In genomic region chr4:83328026-83328945, GRCm38 (mm10) we compare ENCODE assay signal across 11 mouse cellular contexts. TPM values are rescaled to one million over a fixed set of nuclear protein-coding genes. Genes with fewer than 3 reads are reported as not detected.
DNase-seq lines count a peak whose midpoint lies in the region; ATAC-seq lines count a peak whose summit lies in the region.
"Had no signal": no experiment of that assay in that cellular context is flagged by ENCODE, and none has a peak within 500 bp of the region (broad histone marks: within the 10 kb centered on the region; RNA-seq: fewer than 3 reads in every experiment).

No protein-coding gene starts in this region.

- no peaks in the 10 kb centered on the region for H3K9me3 ChIP-seq in forebrain, embryonic 11.5 days (ENCODE audit: control insufficient read depth, low read length)
- no peaks in the 10 kb centered on the region for H3K9me3 ChIP-seq in midbrain, embryonic 10.5 days (replicated peaks)
- H3K9me3 ChIP-seq: embryonic facial prominence, embryonic 12.5 days; heart, embryonic 13.5 days; liver, embryonic 13.5 days had no signal

- no peak overlapping the region for H3K9ac ChIP-seq in forebrain, embryonic 11.5 days (ENCODE audit: low read length)
- H3K9ac ChIP-seq: embryonic facial prominence, embryonic 12.5 days; heart, embryonic 13.5 days; liver, embryonic 13.5 days had no signal

- no peak overlapping the region for H3K4me3 ChIP-seq in forebrain, embryonic 11.5 days (ENCODE audit: low read depth, low read length)
- no peak overlapping the region for H3K4me3 ChIP-seq in midbrain, embryonic 10.5 days
- H3K4me3 ChIP-seq: embryonic facial prominence, embryonic 12.5 days; heart, embryonic 13.5 days; liver, embryonic 13.5 days had no signal

- no peaks in the 10 kb centered on the region for H3K36me3 ChIP-seq in forebrain, embryonic 11.5 days (ENCODE audit: control insufficient read depth, insufficient read depth, low read length)
- H3K36me3 ChIP-seq in midbrain, embryonic 10.5 days, result no peaks in the 10 kb centered on the region
- H3K36me3 ChIP-seq: embryonic facial prominence, embryonic 12.5 days; heart, embryonic 13.5 days; liver, embryonic 13.5 days had no signal

- 49% methylated on average over 9 of the region's 9 CpGs for WGBS in forebrain, embryonic 11.5 days
- WGBS in midbrain, embryonic 10.5 days, result 56% methylated on average over 9 of the region's 9 CpGs

- no peak overlapping the region for H3K27ac ChIP-seq in forebrain, embryonic 11.5 days (ENCODE audit: low read depth, low read length)
- no peak overlapping the region for H3K27ac ChIP-seq in midbrain, embryonic 10.5 days (replicated peaks)
- H3K27ac ChIP-seq: embryonic facial prominence, embryonic 12.5 days; heart, embryonic 13.5 days; liver, embryonic 13.5 days had no signal

- no peak overlapping the region for H3K4me2 ChIP-seq in forebrain, embryonic 11.5 days (ENCODE audit: low read depth, low read length, severe bottlenecking)
- H3K4me2 ChIP-seq: embryonic facial prominence, embryonic 12.5 days; heart, embryonic 13.5 days; liver, embryonic 13.5 days had no signal

- H3K4me1 ChIP-seq in forebrain, embryonic 11.5 days (replicated peaks; ENCODE audit: control insufficient read depth, insufficient read depth, low read length), result no peaks in the 10 kb centered on the region; the same call in 1 of the 2 replicates
- H3K4me1 ChIP-seq in midbrain, embryonic 10.5 days, result peaks cover 19% of the 10 kb centered on the region
- H3K4me1 ChIP-seq: embryonic facial prominence, embryonic 12.5 days had no signal

- peak; percentile 27 for DNase-seq in embryo, embryonic 11 days
- DNase-seq in embryo, embryonic 10 days (ENCODE audit: low spot score), result no peak
- DNase-seq in 416B (ENCODE audit: low read depth), result peak; percentile 21
- DNase-seq in ZHBTc4 (ENCODE audit: low read depth, low spot score), result peak; percentile 82
- peak; percentile 39 for DNase-seq in kidney, postnatal 10 days
- DNase-seq in forebrain, embryonic 11.5 days (ENCODE audit: low spot score), result no peak
- DNase-seq in left cerebral cortex, adult 18-20 months (ENCODE audit: low spot score in 2 of 2), result no peak
- no peak for DNase-seq in midbrain, embryonic 10.5 days (ENCODE audit: low spot score)
- DNase-seq: liver, embryonic 13.5 days had no signal

- ATAC-seq in forebrain, embryonic 11.5 days (replicated peaks; ENCODE audit: low FRiP score), result no peak

- H3K27me3 ChIP-seq in forebrain, embryonic 11.5 days (ENCODE audit: control insufficient read depth, insufficient read depth, low read length), result 0 out of 2 replicates have a peak, but pooled peaks cover 2% of the 10 kb centered on the region
- peaks cover 20% of the 10 kb centered on the region for H3K27me3 ChIP-seq in midbrain, embryonic 10.5 days (ENCODE audit: low read depth, poor library complexity, severe bottlenecking)
- H3K27me3 ChIP-seq: embryonic facial prominence, embryonic 12.5 days had no signal

RNA-seq across cellular contexts. Expression of gene Ttc39b, which starts 4.2 kb away (rescaled TPM):
- 3.4 and 4.0 TPM in 2 replicates for polyA plus RNA-seq in forebrain, embryonic 11.5 days (2014; fragmentation: Nextera tagmentation; extraction: Ambion mirVana)
- 10 to 100 TPM; 65.1 to 69.9 TPM for total RNA-seq in left cerebral cortex, adult 18-20 months (2021)
- polyA plus RNA-seq in midbrain, embryonic 10.5 days (2016; fragmentation: Nextera tagmentation; extraction: Ambion mirVana), result 1.8 and 2.6 TPM in 2 replicates

Comparison
In these comparisons a context has a peak if more than half of its experiments do, and no peak if none do; other contexts are left out.
1. DNase-seq: peak in embryo, embryonic 11 days (single experiment), 416B (single experiment), ZHBTc4 (single experiment) and kidney, postnatal 10 days (single experiment); none in embryo, embryonic 10 days (single experiment), forebrain, embryonic 11.5 days (single experiment), left cerebral cortex, adult 18-20 months (0 of 2) and midbrain, embryonic 10.5 days (single experiment).